Mouse (Mus musculus): ENCODE measurements at regions not wholly inside any gene's neighbourhood (a gene's known extent, or its start where the extent isn't known, plus 50 kb on each side); places are given as distances from the start of the nearest gene placed in this dataset.
"Not testable (repeated sequence)": the region's sequence is repeated elsewhere in the genome, so short reads cannot be mapped to it uniquely, and the experiment has no call there.

DNA sequence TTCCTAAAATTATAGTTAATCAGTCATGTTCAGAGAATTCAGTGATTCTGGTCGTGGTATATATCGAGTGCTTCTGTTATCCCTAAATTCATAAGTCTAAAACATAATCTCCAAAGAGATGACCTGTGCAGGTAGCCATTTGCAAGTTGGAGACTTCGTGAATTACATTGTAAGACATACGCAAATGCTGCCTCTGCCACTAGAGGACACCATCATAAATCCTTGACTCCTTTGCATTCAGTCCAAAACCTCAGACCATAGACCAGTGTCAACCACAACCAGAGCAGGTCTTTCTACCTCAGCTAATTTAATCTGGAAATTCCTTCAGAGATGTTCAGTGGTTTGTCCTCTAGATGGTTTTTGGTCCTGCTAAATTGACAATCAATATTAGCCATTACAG lies 302.8 kb upstream of the Zic4 start:
- no peak for DNase-seq

- DNase-seq = no peak
Observed at GRCm38 (mm10) chr9:91069496-91069895, 292.7 kb upstream of the Zic4 start.

DNA sequence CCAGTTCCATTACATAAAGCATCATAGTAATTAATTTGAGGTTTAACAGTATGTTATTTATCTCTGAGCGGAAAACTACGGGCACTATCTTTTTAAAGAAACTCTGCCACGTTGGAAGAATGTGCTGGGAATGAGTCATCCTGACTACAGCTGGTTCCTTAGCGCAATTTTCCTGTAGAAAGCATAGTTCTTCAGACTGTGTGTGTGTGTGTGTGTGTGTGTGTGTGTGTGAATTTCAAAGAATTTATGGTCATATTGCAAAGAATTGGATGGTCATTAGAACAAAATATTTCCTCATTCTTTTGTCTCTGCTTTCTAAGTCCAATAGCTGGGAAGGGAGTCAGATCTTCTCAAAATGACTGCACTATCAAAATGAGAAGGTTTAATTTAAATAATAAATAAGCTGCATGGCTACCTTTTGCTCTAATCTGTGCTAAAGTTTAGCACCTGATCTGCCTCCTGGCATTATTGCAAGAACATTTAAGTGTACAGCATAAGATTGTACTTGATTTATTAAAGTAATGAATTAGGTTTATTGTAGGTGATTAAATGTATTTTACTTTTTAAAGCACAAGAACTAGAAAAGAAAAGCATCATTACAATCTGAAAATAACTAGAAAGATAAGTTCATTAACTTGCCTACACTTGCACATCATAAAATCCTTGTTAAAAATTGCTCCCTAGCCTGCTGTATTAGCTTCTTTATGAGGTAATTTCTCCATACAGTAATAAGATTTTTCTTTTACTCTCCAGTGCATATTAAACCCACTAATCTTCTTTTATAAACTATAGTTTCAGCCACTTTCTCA lies 288.6 kb upstream of the Zic4 start:
- DNase-seq = no peak

GRCm38 (mm10) chr9:91074175-91074480 lies 288.1 kb upstream of the Zic4 start:
- no peak for DNase-seq

DNA sequence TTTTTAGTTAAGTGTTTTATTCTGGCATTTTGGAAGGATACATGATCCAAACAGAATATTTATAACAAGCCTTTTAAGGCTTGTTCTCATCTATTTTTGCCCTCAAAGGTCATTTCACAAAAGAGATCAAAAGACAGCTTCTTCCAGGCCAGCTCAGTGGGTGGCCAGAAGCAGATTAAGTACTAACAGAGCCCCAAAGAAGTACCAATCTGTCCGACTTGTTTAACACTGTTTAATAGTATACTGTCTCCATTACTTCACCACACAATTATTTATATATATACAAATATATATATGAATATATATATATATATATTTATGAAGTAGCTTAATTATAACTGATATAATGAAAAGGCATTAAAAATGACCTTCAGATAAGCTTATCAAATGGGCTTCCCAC lies 284.7 kb upstream of the Zic4 start:
- DNase-seq = no peak

- no peak for DNase-seq
Observed at GRCm38 (mm10) chr9:91083791-91084190, 278.4 kb upstream of the Zic4 start.

DNA sequence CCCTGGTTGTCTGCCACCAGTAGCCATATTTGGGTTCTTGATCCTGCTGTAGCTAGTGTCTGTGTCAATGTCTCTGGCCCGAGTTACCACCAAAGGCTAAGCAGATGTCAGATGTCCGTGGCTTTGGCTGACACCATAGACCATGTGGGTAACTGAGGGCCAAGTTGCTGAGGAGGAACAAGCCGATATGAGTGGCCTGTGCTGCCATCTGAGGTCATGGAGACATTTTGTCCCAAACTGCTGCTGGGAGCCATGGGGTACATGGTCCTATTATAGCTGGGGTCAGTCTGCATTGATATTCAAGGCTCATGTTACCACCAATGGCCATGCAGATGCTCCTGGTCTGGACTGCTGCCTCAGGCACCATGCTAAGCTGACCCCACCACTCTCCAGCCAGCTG lies 276.3 kb upstream of the Zic4 start:
- DNase-seq = no peak

GRCm38 (mm10) chr9:91089348-91089747 lies 272.9 kb upstream of the Zic4 start:
- DNase-seq = no peak

GRCm38 (mm10) chr9:91091421-91092050 lies 270.7 kb upstream of the Zic4 start:
- DNase-seq = no peak

- DNase-seq = no peak
Observed at GRCm38 (mm10) chr9:91101614-91102407, 260.4 kb upstream of the Zic4 start.

DNA sequence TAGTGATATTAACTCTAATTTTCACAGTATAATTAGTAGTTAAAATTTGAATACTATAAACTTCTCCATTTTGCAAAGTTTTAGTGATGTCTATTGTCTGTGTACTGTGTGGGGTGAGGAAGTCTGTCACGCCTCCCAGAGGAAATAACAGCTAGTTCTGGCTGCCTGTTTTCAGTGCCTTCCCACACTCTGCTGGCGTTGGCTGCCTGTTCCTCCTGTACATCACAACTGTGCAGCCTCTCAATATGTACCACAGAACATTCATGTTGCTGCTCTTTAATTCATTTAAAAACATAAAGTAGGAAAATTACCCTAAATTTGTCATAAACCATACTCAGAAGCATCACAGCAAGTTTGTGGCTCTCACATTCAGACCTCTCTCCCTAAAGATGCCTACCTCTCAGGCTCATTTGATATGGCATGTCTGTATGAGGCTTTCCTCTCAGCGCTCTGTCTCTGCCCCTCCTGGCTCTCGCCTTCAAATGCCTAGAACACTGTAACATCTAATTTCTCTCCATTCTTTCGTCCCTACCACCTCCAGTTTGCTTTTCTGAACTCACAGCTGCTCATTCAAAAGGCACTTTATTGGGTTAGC lies 239.7 kb upstream of the Zic4 start:
- DNase-seq = no peak

DNA sequence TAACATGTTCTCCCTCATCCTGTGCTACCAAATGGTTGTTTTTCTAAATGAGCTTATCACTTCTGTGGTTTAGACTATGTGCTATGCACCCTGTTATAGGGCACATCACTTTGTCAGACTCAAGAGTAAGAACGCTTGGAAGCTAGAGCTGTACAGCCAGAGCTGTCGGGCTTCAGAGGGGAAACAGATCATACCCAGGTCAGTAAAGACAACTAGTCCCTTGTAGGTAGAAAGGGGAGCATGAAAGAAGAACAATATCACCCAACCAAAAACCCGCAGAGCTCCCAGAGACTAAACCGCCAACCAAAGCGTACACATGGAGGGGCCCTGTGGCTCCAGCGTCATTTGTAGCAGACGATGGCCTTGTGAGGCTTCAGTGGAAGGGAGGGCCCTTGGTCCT lies 239.0 kb upstream of the Zic4 start:
- DNase-seq = no peak

DNA sequence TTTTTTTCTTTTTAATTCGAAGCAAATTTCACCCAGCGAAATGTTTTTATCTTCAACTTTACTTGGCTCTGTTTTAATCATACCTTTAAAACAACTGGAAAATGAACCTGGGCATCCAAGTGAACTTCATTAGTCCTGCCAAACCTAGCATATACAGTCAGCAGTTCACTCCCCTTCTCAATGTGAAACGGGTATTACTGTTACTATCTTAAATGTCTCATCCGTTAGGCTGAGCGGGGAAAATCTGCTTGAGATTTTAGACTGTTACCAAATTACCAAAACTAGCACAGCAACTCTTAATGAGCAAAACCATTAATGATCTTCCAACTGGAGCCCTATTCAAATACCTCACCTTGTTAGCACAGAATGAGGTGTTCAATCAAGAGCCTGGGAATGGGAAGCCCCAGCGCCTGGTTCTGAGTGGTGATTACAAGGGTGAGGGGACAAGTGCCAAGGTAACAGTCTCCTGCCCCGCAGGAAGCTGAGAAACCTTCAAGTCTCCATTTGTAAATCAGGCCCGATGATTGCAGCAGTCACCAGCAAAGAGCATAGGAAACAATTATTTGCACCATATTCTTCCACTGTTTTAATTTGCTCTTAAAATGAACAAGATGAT lies 235.5 kb upstream of the Zic4 start:
- no peak for DNase-seq

DNA sequence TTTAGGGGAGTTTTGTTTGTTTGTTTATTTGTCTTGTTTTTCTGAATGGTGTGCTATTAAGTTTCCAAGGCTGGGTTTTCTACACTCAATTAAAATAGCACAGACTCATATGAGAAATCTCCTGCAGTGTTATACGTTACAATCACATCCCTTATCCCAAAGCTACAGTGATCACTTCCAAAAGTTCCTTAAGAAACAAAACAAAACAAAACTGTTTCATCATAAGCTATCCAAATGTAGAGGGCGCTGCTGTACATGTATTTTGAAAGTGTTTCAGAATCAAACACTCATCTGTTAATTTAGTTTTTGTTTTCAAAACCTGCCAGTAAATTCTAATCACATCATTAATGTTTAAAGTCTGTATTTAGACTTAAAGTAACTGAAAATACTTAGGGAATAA lies 233.7 kb upstream of the Zic4 start:
- DNase-seq = not testable (repeated sequence)

DNA sequence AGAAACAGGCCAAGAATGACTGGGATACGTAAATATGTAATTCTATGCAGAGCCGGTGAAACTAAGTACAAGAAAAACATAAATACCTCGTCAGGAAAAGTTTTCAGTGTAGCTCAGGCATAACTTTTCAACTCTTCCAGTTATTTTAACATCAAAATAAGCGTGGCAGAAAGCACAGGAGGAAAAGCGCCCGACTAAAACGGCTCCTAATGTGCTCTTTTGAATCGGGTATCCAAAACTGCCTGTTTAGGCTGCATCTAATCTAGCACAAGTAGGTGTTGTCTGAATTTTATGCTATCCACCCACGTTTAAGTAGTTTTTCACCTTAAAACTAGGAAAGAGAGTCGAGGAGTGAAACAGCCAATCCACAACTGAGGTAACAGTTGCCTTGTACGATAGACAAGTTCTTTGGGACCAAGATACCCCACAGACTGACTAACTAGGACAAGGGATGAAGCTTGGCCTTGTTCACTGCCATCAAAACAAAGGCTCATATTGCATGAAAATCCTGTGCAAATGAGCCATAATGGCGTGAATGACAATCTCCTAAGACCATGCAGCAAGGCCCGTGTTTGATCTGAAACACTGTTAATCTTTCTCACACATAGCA lies 232.0 kb upstream of the Zic4 start:
- DNase-seq = no peak

- DNase-seq = no peak
Observed at GRCm38 (mm10) chr9:91131415-91132255, 230.6 kb upstream of the Zic4 start.

DNA sequence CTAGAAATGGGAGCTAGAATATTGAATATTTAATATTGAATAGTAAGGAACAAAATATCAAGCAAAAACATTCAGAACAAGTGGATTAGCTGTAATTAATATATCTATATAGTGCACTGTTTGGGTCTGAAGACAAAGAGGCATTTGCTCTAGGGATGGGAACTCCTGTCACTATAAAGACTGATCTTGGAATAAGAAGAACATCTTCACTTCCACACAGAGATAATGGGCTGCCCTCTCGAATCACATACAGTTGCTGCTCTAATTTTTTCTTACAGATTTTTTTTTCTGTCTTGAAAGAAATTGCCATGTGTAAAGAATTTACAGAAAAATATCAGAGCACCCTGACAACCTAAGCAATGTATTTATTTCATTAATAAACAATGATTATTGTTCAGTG lies 229.7 kb upstream of the Zic4 start:
- no peak for DNase-seq

DNA sequence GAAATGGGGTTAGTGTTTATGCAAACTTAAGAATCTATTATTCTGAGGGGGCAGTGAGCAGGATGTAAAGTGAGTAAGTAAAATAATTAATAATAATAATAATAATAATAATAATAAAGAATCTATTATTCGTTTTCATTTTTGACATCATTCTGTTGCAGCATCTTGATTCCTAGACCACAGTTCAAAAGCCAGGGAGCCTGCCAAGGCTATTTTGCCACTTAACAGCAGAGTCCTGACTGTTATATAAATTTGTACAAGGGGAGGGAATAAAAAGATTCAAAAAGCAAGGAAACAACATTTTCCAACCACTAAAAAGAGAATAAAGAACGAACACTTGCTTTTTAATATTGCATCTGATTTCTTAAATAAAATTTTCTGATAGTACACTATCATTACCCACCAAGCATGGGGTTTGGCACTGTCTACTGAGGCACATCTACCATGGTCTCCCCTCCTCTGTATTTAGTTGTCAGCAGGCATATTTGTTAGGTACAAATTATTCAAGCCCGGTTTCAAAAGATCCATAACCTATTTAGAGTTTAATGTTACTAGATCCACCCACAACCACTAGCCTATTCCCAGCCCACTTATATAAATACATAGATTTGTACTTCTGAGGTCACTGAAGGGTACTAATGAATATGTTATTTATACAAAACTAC lies 228.8 kb upstream of the Zic4 start:
- DNase-seq = no peak

DNA sequence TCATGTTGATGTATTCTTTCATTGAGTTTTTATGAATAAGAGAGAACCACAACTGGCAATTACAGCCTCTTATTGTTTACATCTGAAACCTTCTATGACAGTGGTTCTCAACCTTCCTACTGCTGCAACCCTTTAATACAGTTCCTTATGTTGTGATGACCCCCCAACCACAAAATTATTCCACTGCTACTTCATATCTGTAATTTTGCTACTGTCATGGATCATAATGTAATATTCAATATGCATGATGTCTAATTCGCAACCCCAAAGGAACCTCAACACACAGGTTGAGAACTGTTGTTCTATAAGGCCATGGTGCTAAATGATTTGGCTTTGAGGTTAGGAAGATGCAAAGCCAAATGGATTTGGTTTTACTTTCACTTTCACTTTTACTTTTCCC lies 227.9 kb upstream of the Zic4 start:
- no peak for DNase-seq

GRCm38 (mm10) chr9:91135107-91135506 lies 227.1 kb upstream of the Zic4 start:
- DNase-seq = no peak

DNA sequence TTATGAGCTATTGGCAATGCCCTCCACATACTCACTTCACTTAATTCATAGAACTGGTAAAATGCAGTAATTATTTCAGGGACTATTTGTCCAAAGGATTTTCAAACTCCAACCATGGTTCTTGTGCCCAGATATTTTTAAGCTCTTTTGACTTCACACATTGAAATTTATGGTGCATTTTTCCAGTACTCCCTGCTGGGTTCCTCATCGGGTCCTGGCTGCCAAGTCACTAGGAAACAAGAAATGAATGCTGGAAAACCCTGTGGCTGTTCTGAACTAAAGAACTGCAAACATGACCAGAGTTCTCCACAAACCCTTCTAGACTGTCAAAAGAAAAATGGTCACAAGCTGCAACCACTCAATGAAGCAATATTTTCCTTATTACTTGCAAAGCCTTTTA lies 221.6 kb upstream of the Zic4 start:
- DNase-seq = no peak
